Mouse (Mus musculus): ENCODE data around the gene Kctd11.

- no peak for TF ChIP-seq CTCF (IDR thresholded peaks at IDR 0.05; ENCODE audit: control insufficient read depth, insufficient read depth, insufficient replicate concordance, low read depth, low read length)
- TF ChIP-seq POLR2A (IDR thresholded peaks at IDR 0.05; ENCODE audit: control insufficient read depth, low read depth, low read length): no peak
Measured at GRCm38 (mm10) chr11:69884240-69884639, 3.0 kb upstream of the Kctd11 start.
